Mouse (Mus musculus) MN1 (cell line): ENCODE measurements at regions not wholly inside any gene's neighbourhood (a gene's known extent, or its start where the extent isn't known, plus 50 kb on each side); places are given as distances from the start of the nearest gene placed in this dataset.
"Not testable (repeated sequence)": the region's sequence is repeated elsewhere in the genome, so short reads cannot be mapped to it uniquely, and the experiment has no call there.

Experiments used
- DNase-seq: peaks from one replicate; pipeline ENCODE4 v3.0.0-alpha.2; 2016; ENCODE audit warnings: low spot score

- peak; percentile 39 for DNase-seq
Observed at GRCm38 (mm10) chr10:46072550-46073470, 495.2 kb downstream of the Hace1 start.

- DNase-seq = no peak
Observed at GRCm38 (mm10) chr10:46087766-46088165, 510.1 kb downstream of the Hace1 start.

GRCm38 (mm10) chr10:46100837-46101236 is 523.2 kb downstream of the Hace1 start:
- no peak for DNase-seq

DNA sequence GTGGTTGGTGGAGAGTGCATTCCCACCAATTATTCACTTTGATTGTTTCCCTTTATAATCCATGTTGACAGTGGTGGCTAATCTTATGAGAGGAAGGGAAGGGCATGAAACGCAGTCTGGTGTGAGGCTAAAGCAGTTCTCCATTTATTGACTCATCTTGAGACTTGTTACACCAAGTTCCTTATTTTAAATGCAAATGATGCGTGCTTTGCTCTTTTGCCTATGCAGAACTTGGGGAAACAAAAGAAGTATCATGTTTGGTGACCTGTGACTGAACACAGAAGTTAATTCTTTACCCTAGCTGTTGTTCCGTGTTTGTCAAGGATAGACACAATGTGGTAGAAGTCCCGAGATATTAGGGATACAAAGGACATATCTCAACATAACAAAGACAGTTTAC is 531.2 kb downstream of the Hace1 start:
- DNase-seq = no peak

DNA sequence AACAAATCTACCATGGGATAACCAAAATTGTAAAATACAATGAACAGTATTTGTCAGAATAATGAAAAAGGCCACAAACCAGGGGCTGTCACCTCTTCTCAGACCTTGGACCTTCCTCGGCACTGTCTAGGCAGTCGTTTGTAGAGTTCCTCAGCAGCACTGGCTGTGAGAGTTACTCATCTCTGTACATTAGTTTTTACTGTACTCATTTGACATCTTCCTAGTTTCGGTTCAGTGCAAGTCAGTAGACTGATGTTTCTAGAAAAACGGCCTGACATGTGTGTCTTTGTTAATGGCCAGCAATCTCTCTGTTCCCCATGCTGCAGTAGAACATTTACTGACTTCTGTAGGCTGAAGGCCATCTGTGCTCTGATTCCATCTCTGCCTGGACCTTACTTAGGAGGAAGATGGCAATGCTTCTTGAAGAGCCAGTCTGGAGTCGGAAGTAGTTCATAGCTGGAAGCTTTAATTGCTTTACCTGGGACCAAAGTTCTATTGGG is 537.1 kb downstream of the Hace1 start:
- no peak for DNase-seq

GRCm38 (mm10) chr10:46122409-46122808 is 544.8 kb downstream of the Hace1 start:
- not testable (repeated sequence) for DNase-seq

DNA sequence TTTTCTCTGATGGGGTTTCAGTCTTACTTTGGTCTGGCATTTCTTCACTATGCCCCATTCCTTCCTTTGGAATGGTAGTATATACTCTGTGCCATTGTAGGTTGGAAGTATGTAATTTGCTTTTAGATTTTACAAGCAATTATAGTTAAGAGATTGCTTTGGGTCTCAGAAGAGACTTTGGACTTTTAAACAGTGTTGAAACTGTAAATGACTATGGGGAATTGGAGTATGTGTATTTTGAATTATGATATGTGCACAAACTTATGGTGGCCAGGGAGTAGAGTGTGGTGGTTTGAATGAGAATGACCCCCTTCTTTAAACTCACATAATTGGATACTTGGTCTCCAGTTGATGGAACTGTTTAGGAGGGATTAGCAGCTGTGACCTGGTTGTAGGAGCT is 546.2 kb downstream of the Hace1 start:
- DNase-seq = no peak

DNA sequence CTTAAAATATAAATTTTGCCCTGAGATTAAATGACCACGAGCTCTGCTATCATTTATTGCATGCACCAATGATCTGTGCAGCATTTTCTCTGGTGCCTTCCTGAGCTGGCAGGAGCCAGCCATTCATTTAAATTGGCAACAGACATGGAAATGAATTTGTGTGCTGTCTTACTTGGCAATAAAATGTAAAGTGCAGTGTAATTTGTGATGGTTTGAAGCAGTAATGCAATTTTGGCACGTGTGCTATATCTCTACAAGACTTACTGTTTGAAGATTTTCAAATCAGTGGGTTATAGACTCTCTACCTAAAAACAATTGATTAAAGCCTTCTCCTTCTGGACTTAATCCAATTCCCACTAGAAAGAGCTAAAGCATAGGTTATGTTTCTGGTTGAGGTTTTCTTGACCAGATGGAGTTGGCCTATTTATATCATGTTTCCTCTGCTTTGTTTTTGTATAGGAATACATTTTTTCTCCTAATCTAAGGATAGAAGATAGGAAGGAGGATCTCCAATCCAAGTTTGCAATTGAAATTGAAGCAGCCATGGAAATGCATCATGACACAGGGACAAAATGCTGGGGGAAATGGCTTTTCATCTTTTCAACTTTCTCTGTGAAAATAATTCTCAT is 557.6 kb downstream of the Hace1 start:
- no peak for DNase-seq

DNA sequence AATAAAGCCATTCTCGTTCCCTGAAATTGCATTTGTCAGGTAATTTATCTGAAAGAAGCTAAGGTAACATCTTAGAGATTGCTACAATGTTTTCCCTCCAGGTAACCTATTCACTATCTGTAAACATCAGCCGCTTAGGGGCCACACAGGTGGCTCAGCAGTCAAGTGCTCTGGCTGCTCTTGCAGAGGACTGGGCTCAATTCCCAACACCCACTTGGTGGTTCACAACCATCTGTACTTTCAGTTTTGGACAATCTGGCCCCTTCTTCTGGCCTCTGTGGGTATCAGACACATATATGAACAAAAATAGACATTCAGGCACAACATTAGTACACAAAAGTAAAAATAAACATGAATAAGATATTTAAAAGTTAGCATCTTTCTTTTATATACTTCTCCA is 596.4 kb downstream of the Hace1 start:
- no peak for DNase-seq

DNA sequence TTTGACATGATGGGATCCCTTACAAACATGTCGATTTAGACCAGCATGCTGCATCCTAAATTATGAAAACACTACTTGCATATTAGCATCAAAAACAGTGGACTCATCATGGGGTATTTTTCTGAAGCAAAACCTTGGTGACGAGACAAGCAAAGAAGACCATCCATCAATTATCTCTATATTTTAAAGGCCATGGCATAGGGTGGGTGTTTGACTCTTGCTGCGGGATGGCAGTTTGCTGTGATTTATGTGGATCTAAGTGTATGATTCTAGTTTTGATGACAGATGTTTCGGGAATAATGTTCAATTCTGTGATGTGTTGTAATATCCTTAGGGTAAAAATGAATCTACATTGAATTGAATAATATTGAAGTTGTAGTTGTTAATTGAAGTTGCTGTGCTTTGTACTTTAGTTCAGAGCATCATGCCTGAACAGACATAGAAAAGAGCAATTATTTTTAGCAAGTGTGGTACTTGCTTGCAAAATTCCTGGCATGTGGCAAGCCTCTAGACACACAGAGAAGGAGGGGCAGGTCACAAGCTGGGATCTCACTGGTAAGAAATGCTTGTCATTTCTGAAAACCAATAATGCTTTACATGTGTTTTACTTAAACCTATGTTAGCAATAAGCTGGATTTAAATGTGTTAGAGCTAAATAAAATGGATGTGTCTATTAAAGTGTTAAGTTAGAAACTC is 608.3 kb downstream of the Hace1 start:
- DNase-seq = no peak

GRCm38 (mm10) chr10:46194143-46194542 is 616.5 kb downstream of the Hace1 start:
- no peak for DNase-seq

DNA sequence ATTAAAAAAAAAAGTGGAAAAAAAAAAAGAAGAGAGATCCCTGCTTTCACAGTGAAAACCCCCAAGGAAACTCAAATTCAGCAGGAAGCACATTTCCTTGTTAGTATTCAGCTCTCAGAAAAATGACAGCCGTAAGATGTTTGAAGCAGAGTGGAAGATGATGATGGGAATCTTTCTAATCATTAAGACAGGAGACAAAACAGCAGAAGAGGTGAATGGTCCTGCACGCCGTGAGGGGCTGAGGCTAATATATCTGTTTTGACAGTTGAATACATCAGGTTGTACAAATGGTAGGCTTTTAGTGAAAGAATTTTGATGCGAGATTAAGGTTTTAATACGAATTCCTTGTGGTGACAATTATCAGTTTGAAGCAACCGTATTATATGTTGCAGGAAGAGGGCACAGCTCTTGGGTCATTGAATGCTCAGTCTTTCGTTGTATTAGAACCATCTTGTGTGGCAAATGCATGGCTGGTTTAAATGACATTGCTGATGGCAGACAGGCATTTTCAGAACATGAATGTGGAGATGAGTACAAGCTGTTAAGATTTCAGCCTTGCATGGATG is 649.3 kb downstream of the Hace1 start:
- DNase-seq = no peak

GRCm38 (mm10) chr10:46229608-46230007 is 652.0 kb downstream of the Hace1 start:
- no peak for DNase-seq

DNA sequence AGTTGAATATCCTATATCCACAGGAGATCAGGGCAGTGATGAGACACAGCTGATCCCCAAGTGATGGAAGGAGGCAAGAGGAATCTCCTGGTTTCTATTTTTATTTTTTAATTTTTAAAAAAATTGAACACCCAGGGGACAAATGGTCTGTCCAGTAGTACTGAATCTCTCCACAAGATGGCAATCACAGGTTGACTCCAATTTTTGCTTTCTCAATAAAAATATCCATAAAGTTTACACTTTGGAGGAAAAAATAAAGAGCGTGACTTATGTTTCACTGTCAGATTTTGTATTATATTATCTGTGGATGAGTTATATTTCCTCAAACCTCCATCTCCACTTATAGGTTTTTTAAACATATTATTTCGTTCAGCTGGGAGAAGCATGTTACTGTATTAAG is 658.0 kb downstream of the Hace1 start:
- DNase-seq = peak; percentile 42

DNA sequence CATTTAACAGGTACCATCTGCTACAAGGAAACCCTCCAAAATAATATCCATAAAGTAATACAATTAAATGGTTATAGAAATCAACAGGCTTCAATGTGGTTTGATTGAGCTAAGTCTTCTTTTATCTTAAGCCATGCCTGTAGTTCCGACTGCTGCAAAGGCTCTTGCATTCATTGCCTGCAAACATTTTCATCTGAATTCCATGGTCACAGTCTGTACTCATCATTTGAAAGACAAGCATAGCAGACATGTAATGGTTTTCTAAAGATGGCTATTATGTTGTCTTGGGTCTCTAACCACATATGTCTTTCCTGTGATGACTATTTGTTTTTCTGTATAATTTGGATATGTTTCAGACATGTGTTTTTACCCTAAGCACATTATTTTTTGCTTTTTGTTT is 677.9 kb downstream of the Hace1 start:
- no peak for DNase-seq

GRCm38 (mm10) chr10:46269710-46270109 is 692.1 kb downstream of the Hace1 start:
- no peak for DNase-seq

- no peak for DNase-seq
Observed at GRCm38 (mm10) chr10:46273846-46274245, 696.2 kb downstream of the Hace1 start.

GRCm38 (mm10) chr10:46294290-46294689 is 716.7 kb downstream of the Hace1 start:
- DNase-seq = no peak

- DNase-seq = peak; percentile 25
Observed at GRCm38 (mm10) chr10:46298352-46298751, 720.7 kb downstream of the Hace1 start.

GRCm38 (mm10) chr10:46299521-46299920 is 721.9 kb downstream of the Hace1 start:
- DNase-seq = no peak

DNA sequence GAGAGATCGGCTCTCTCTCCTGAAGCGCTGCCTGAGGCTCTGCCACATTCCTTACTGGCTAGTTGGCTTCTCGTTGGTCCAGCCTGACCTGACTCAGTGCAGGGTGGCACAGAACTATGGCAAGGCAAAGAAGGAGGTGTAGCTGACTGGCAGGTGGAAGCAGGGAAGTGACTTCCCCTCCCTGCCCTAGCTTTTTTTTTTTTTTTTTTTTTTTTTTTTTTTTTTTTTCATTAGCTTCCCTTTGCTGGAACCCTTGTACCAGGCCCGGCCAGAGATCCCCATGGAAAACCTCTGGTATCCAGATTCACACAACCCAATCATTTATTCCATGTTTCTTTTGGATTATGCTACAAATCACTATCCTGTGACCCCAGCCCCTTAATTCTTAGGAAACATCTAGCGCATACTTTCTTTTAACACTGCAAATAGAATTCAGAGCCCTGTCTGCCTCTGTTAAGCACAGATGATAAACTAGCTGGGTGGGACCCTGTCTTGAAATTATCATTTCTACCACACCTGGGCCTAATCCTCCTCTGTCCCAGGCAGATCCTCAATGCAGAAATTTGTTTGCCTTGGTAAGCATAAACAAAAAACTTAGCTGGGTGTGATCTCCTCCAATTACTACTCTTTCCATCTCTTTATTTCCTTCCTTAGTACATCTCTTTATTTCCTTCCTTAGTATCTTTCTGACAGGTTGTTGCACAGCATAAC is 742.9 kb downstream of the Hace1 start:
- DNase-seq = no peak

DNA sequence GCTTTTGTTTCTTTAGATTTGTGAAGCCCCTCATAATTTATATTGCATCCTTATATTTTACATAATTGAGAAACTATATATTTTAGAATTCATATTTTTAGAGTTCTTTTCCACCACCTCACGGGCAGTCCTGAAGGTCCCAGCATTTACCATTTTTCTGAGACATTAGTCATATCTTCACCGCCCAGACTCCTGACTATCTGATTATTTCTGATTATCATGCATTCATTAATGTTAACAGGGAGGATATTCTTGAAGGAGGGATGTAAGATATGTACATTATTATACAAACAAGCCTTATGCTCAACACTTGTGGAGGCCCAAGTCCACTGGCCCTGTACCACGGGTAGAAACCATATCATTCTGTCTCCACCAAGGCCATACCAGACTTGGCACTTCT is 743.4 kb downstream of the Hace1 start:
- no peak for DNase-seq
